Mouse (Mus musculus) adrenal gland, adult 8-10 months (tissue): ENCODE results near the gene Il2rg. TPM values are rescaled to one million over a fixed set of nuclear protein-coding genes. Genes with fewer than 3 reads are reported as not detected.

ENCODE experiments used
- DNase-seq: peaks from one replicate; pipeline ENCODE4 v3.0.0; 2022
- total RNA-seq, 4 experiments: library from RNA; stranded (reverse); gene quantifications; 2 replicates each; pipeline ENCODE4 v1.2.4; 2022

Il2rg gene
- 1 to 10 TPM; 4.7 to 6.7 (median 6.5) TPM for total RNA-seq

GRCm38 (mm10) chrX:101268025-101268754 lies at the start of gene Il2rg:
Il2rg (minus strand) TSS chrX:101268255.
- no peak for DNase-seq

- DNase-seq: no peak
Observed at GRCm38 (mm10) chrX:101313625-101314359, 45.7 kb upstream of the Il2rg start.

GRCm38 (mm10) chrX:101309299-101309698 lies 41.2 kb upstream of the Il2rg start:
- no peak for DNase-seq

- no peak for DNase-seq
Observed at GRCm38 (mm10) chrX:101304646-101305045, 36.6 kb upstream of the Il2rg start.

GRCm38 (mm10) chrX:101301654-101302053 lies 33.6 kb upstream of the Il2rg start:
- DNase-seq: no peak

GRCm38 (mm10) chrX:101300427-101301030 lies 32.5 kb upstream of the Il2rg start:
- no peak for DNase-seq

GRCm38 (mm10) chrX:101299473-101300426 lies 31.7 kb upstream of the Il2rg start:
- DNase-seq: no peak

GRCm38 (mm10) chrX:101299055-101299454 lies 31.0 kb upstream of the Il2rg start, which contains the start of gene Nlgn3:
Nlgn3 (plus strand) TSS chrX:101299168.
- no peak for DNase-seq

- no peak for DNase-seq
Observed at GRCm38 (mm10) chrX:101290111-101290510, 22.1 kb upstream of the Il2rg start.

GRCm38 (mm10) chrX:101289037-101289436 lies 21.0 kb upstream of the Il2rg start:
- no peak for DNase-seq

- no peak for DNase-seq
Observed at GRCm38 (mm10) chrX:101288432-101288831, 20.4 kb upstream of the Il2rg start.

- DNase-seq: no peak
Observed at GRCm38 (mm10) chrX:101287543-101287942, 19.5 kb upstream of the Il2rg start.

- no peak for DNase-seq
Observed at GRCm38 (mm10) chrX:101285953-101286670, 18.1 kb upstream of the Il2rg start.

- DNase-seq: peak; percentile 26
Observed at GRCm38 (mm10) chrX:101285534-101285933, 17.5 kb upstream of the Il2rg start.

- no peak for DNase-seq
Observed at GRCm38 (mm10) chrX:101282813-101283212, 14.8 kb upstream of the Il2rg start.

- peak; percentile 90 for DNase-seq
Observed at GRCm38 (mm10) chrX:101273875-101274738, 6.1 kb upstream of the Il2rg start, which contains the start of gene Med12. Med12 (plus strand) TSS chrX:101274030.

GRCm38 (mm10) chrX:101273410-101273809 lies 5.4 kb upstream of the Il2rg start:
- DNase-seq: no peak

- no peak for DNase-seq
Observed at GRCm38 (mm10) chrX:101268755-101269124, 685 bp upstream of the Il2rg start, which contains the start of gene Gm20489. Gm20489 (minus strand) TSS chrX:101269023.

GRCm38 (mm10) chrX:101266631-101267030 lies 1.4 kb downstream of the Il2rg start:
- DNase-seq: no peak

- DNase-seq: no peak
Observed at GRCm38 (mm10) chrX:101263892-101264291, 4.2 kb downstream of the Il2rg start, which contains the start of gene Gm614. Gm614 (minus strand) TSS chrX:101263992.
